Mouse (Mus musculus) ES-E14 (cell line): ENCODE results near the gene Gm6309.

Experiments used
- CHD2 ChIP-seq: IDR thresholded peaks from 2 replicates; pipeline ENCODE4 v1.6.1; 2014; ENCODE audit warnings: mild to moderate bottlenecking, low read depth, low read length, inconsistent platforms
- HCFC1 ChIP-seq: IDR thresholded peaks from 2 replicates; pipeline ENCODE4 v1.6.1; 2012; ENCODE audit warnings: low read length, inconsistent platforms, borderline replicate concordance; ENCODE audit not compliant: insufficient read depth
- MAFK ChIP-seq: IDR thresholded peaks from 2 replicates; pipeline ENCODE4 v1.6.1; 2014; ENCODE audit warnings: mild to moderate bottlenecking, low read depth, low read length, inconsistent platforms; ENCODE audit not compliant: insufficient read depth
- ZC3H11A ChIP-seq: IDR thresholded peaks from 2 replicates; pipeline ENCODE4 v1.6.1; 2012; ENCODE audit warnings: low read depth, mild to moderate bottlenecking, inconsistent platforms, low read length, borderline replicate concordance
- ZNF384 ChIP-seq: IDR thresholded peaks from 2 replicates; pipeline ENCODE4 v1.6.1; 2012; ENCODE audit warnings: low read depth, low read length, inconsistent platforms

DNA sequence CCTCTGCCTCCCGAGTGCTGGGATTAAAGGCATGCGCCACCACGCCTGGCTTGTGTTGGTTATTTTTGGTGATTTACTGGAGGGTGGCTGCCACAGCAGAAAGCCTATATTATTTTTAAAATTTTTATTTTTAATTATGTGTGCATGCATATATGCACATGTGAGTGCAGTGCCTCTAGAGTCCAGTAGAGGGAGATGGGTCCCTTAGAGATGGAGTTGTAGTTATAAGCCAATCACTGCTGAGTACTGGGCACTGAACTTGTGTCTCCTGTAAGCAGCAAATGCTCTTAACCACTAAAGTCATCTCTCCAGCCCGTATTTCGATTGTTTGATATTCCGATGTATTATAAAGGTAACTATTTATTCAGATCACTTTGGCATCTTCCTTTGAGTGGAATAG, 30.1 kb upstream of the Gm6309 start:
- TF ChIP-seq CHD2 (no peak), ZC3H11A (no peak), MAFK (no peak), ZNF384 (0 out of 2 replicates have a peak, but pooled peaks have one; percentile 10), HCFC1 (no peak)
